Mouse (Mus musculus) hindbrain, postnatal 0 days (tissue): ENCODE measurements at regions not wholly inside any gene's neighbourhood (a gene's known extent, or its start where the extent isn't known, plus 50 kb on each side); places are given as distances from the start of the nearest gene placed in this dataset.
"Not testable (repeated sequence)": the region's sequence is repeated elsewhere in the genome, so short reads cannot be mapped to it uniquely, and the experiment has no call there.

Source experiments
- ATAC-seq: fragments of 200-750 bp; cut with Nextera tagmentation; 2 replicates; pipeline ENCODE4 v1.8.0; 2017; ENCODE audit warnings: mild to moderate bottlenecking, moderate TSS enrichment, moderate library complexity
- DNase-seq: peaks from one replicate; pipeline ENCODE4 v3.0.0-alpha.2; 2015; ENCODE audit warnings: low spot score
- H3K27ac ChIP-seq: fragments of 300-500 bp; sonication (generic); 2 replicates; pipeline ENCODE4 v1.5.1; 2014; ENCODE audit warnings: mild to moderate bottlenecking
- H3K27me3 ChIP-seq: fragments of 300-500 bp; sonication (generic); 2 replicates; pipeline ENCODE4 v1.6.1; 2014; ENCODE audit warnings: low read length, mixed read lengths; ENCODE audit not compliant: insufficient read depth
- H3K36me3 ChIP-seq: fragments of 300-500 bp; sonication (generic); 2 replicates; pipeline ENCODE4 v1.6.1; 2014; ENCODE audit warnings: low read length, mixed read lengths; ENCODE audit not compliant: insufficient read depth
- H3K4me1 ChIP-seq: fragments of 300-500 bp; sonication (generic); 2 replicates; pipeline ENCODE4 v1.6.1; 2014; ENCODE audit warnings: antibody characterized with exemption, low read length, mixed read lengths; ENCODE audit not compliant: insufficient read depth
- H3K4me2 ChIP-seq: fragments of 300-500 bp; sonication (generic); 2 replicates; pipeline ENCODE4 v1.6.1; 2014; ENCODE audit warnings: low read depth, mild to moderate bottlenecking, low read length, moderate library complexity, mixed read lengths
- H3K4me3 ChIP-seq: fragments of 300-500 bp; sonication (generic); 2 replicates; pipeline ENCODE4 v1.5.1; 2014; ENCODE audit warnings: low read length
- H3K9ac ChIP-seq: fragments of 300-500 bp; sonication (generic); replicated peaks from 2 replicates; pipeline ENCODE4 v1.6.1; 2014; ENCODE audit warnings: mild to moderate bottlenecking, low read length, moderate library complexity, mixed read lengths
- H3K9me3 ChIP-seq: fragments of 300-500 bp; sonication (generic); 2 replicates; pipeline ENCODE4 v1.6.1; 2016; ENCODE audit warnings: low read length, mixed read lengths
- CTCF ChIP-seq: IDR thresholded peaks from 2 replicates; pipeline ENCODE4 v1.5.1; 2016; ENCODE audit warnings: antibody characterized with exemption, control low read depth, low read depth
- WGBS: fragments of 180-500 bp; shearing (Covaris S2); extraction: QIAGEN DNeasy Blood & Tissue Kit; methylation state at CpG from one replicate; pipeline ENCODE4 v1.1.7; 2014; 5-methylcytosine and 5-hydroxymethylcytosine counted together

DNA sequence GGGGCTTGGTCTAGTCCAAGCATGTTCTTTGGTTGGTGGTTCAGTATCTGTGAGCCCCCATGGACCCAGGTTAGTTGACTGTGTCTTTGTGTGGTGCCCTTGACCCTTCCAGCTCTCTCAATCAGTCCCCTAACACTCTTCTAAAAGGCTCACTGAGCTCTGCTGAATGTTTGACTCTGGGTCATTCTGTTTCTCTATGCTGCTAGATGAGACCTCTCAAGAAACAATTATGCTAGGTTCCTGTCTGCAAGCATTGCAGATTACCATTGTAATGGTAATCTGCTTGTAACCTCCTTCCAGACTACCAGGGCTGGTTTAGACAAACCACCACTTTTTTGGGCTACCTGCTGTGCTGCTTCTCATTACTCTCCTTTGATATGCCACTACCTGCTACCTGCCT, 2863.9 kb downstream of the Gm37988 start:
- TF ChIP-seq CTCF: no peak

DNA sequence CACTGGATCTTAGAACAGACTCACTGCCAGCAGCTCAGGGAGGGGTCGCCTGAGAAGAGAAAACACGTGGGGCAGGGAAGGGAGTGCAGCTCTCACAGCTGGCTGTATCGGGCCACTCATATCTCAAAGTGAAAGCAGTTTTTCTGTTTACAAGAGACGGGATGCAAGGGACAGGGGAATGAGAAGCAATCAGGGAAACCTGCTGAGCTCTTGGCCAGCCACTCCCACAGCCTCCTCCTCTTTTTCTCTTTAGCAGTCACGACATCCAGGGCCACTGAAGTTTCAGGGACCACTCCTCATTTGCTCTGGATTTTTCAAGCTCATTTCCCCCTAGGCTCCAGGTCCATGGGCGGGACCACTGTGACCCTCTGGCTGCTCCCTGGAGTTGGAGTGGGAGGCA, 2901.5 kb downstream of the Gm37988 start:
- H3K4me1 ChIP-seq, ATAC-seq, H3K36me3 ChIP-seq, DNase-seq, H3K4me2 ChIP-seq, H3K27ac ChIP-seq, H3K4me3 ChIP-seq, H3K9ac ChIP-seq, H3K27me3 ChIP-seq, H3K9me3 ChIP-seq: not testable (repeated sequence)
- 83% methylated on average over 6 of the region's 6 CpGs for WGBS

More for the DNA sequence above, 2863.9 kb downstream of the Gm37988 start:
- Histone ChIP-seq H3K9me3 (no peaks in the 10 kb centered on the region), H3K36me3 (no peaks in the 10 kb centered on the region), H3K27me3 (no peaks in the 10 kb centered on the region), H3K4me2 (no peak overlapping the region), H3K4me1 (no peaks in the 10 kb centered on the region), H3K4me3 (no peak overlapping the region), H3K9ac (no peak overlapping the region), H3K27ac (no peak overlapping the region)
- DNase-seq: no peak
- no peak for ATAC-seq

DNA sequence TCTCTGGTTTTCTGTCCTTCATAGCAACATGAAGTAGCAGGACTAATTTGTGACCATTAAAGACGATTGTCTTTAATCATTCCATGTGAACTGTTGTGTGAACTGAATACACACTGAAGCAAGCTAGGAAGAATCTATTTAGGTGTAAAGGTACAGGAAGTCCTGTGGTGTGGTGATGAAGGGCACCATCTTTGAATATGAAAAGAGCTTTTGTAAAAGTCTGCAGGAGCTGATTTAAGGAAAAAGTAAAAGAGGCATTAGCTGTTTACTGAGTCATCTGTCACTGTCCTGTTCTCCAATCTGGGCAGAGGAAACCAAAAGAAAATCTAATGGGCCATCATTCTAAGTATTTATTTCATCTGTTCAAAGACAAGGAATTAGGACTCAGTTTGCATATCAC, 2925.0 kb downstream of the Gm37988 start:
- TF ChIP-seq CTCF: no peak

DNA sequence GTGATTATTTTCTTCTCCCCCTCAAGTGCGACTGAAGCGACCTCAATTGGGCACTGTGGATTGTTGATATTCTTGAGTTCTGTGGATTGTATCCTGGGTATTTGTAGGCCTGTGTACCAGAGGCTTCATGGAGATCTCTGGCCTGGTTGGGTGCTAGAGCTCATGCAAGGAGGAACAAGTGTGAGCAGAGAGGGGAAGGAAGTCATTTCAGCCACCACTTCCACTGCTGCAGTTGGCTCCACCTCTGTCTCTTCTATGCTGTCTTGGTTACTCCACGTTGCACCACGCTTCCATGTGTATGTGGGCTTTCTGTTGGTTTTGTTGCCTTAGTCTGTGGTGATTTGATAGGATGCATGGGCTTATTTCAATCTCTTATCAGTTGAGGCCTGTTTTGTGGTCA, 2929.6 kb downstream of the Gm37988 start:
- Histone ChIP-seq H3K36me3 (no peaks in the 10 kb centered on the region), H3K4me2 (no peak overlapping the region), H3K4me3 (no peak overlapping the region), H3K27ac (no peak overlapping the region), H3K27me3 (no peaks in the 10 kb centered on the region), H3K9me3 (no peaks in the 10 kb centered on the region), H3K4me1 (no peaks in the 10 kb centered on the region), H3K9ac (no peak overlapping the region)
- DNase-seq (no peak), ATAC-seq (no peak)
- no peak for TF ChIP-seq CTCF
- 86% methylated on average over 4 of the region's 4 CpGs for WGBS

More for the DNA sequence above, 2925.0 kb downstream of the Gm37988 start:
- 36% methylated on average over 1 of the region's 1 CpGs for WGBS
- H3K9me3 ChIP-seq: no peaks in the 10 kb centered on the region
- H3K9ac ChIP-seq: no peak overlapping the region
- ATAC-seq (no peak), DNase-seq (no peak)
- no peak overlapping the region for H3K4me3 ChIP-seq
- no peaks in the 10 kb centered on the region for H3K36me3 ChIP-seq
- no peak overlapping the region for H3K4me2 ChIP-seq
- H3K4me1 ChIP-seq: no peaks in the 10 kb centered on the region
- no peak overlapping the region for H3K27ac ChIP-seq
- H3K27me3 ChIP-seq: no peaks in the 10 kb centered on the region

DNA sequence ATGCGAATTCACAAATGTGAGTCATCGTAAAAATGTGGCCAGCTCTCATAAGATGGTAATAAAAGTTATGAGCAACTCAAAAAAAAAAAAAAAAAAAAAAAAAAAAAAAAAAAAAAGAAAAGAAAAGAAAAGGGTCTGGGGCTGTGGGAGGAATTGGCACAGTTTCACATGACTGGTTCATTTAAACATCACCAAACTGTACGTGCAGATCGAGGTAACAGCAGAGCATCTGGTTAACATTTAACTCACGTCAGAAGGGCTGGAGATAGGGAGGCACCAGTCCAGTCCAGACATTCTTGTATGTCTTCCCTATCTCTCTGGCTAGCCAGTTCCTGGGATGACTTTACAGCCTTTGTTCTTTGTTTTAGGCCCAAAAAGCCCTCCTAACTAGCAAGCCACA, 2938.2 kb downstream of the Gm37988 start:
- no peak overlapping the region for H3K4me3 ChIP-seq
- no peaks in the 10 kb centered on the region for H3K36me3 ChIP-seq
- H3K27me3 ChIP-seq: no peaks in the 10 kb centered on the region
- no peaks in the 10 kb centered on the region for H3K9me3 ChIP-seq
- ATAC-seq (no peak), DNase-seq (no peak)
- no peak for TF ChIP-seq CTCF
- 90% methylated on average over 5 of the region's 5 CpGs for WGBS
- H3K9ac ChIP-seq: no peak overlapping the region
- no peaks in the 10 kb centered on the region for H3K4me1 ChIP-seq
- no peak overlapping the region for H3K27ac ChIP-seq
- H3K4me2 ChIP-seq: no peak overlapping the region

DNA sequence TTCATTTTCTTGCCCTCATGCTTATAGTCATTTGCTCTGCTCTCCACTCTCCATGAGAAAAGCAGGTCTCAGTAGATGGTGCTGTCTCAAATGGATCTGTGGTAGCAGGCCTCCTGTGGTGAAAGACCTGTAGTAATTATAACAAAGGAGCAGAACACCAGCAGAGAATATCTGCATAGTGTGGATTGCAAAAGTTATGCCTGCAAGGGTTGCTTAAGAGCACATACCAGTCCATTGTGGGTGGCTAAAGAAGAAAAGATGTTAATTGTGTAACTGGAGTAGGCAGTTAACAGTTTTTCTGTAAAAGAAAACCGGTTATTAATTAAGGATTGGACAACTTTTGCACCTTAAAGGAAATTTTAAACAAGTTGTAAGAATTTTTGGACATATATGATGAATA, 2969.0 kb downstream of the Gm37988 start:
- DNase-seq: no peak
- Histone ChIP-seq H3K9ac (no peak overlapping the region), H3K4me2 (no peak overlapping the region), H3K27me3 (no peaks in the 10 kb centered on the region), H3K4me3 (no peak overlapping the region), H3K9me3 (no peaks in the 10 kb centered on the region), H3K27ac (no peak overlapping the region), H3K36me3 (no peaks in the 10 kb centered on the region), H3K4me1 (no peaks in the 10 kb centered on the region)
- no peak for ATAC-seq
- no peak for TF ChIP-seq CTCF
- WGBS: 14% methylated on average over 1 of the region's 1 CpGs

DNA sequence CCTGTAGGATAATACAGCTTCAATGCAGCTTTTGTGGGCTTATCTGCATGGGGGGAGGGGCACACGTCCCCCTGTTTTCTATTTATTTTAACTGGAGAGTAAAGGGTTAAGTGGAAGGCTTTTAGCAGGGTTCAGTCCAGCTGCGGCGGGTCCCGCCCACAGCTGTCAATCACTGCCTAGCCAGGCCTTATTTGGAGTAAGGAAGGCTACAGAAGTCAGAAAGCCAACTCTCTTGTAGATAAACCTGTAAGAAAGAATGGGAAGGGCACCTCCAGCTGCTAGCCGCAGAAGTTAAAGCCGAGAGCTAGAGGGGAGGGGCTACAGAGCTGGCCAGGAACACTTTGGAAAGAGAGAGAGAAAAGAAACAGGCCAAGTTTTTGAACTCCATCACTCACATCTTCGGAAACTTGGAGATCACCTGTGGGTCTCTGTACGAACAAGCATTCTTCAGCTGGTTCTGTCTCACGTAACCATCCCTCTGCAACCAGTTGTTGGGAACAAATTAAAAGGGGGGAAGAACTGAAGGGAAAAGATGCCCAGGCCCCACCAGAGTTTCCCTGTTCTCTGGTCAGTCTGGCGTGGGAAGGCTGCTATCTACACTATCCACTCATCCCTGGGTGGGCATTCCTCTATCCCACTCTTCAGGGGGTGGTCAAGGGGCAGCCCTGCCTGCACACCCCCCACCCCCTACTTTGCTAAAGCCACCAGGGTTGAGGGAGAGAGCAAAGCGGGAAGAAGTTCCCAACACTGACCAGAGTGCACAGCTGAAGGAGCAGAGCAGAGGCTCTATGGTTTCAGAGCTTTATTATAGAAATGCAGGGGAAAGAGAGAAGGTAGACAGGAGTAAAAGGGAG, 2969.7 kb downstream of the Gm37988 start:
- DNase-seq (peak; percentile 5), ATAC-seq (peak; percentile 49; the same call in 1 of the 2 replicates)
- no peak for TF ChIP-seq CTCF
- no peaks in the 10 kb centered on the region for H3K4me1 ChIP-seq
- no peak overlapping the region for H3K9ac ChIP-seq
- no peaks in the 10 kb centered on the region for H3K9me3 ChIP-seq
- H3K4me3 ChIP-seq: no peak overlapping the region
- no peaks in the 10 kb centered on the region for H3K27me3 ChIP-seq
- no peak overlapping the region for H3K4me2 ChIP-seq
- 12% methylated on average over 11 of the region's 11 CpGs for WGBS
- no peak overlapping the region for H3K27ac ChIP-seq
- H3K36me3 ChIP-seq: no peaks in the 10 kb centered on the region

DNA sequence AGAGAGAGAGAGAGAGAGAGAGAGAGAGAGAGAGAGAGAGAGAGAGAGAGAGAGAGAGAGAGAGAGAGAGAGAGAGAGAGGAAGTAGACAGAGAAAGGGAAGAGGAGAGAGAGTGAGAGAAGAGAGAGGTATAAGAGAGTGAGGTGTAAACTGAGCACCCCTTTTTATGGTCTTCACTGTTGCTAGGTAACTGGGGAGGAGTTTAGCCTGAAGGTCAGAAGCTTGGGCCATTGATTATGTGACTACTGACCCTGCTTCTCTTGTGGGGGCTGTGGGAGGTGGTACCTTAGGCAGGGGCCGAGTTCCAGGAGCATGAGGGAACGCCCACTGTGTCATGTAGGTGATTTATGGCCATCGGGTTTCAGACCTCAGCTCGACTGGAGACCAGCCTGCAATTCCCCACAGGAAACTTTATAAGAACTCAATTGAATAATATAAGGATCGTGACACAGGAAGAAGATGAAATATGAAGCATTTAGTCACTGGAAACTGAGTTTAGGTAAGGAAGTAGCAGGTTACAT, 2970.4 kb downstream of the Gm37988 start:
- H3K4me2 ChIP-seq, H3K9me3 ChIP-seq, H3K4me1 ChIP-seq, H3K27ac ChIP-seq, H3K9ac ChIP-seq, DNase-seq, H3K4me3 ChIP-seq, ATAC-seq, H3K27me3 ChIP-seq, H3K36me3 ChIP-seq: not testable (repeated sequence)
- 17% methylated on average over 5 of the region's 5 CpGs for WGBS
